In the genomic region with DNA sequence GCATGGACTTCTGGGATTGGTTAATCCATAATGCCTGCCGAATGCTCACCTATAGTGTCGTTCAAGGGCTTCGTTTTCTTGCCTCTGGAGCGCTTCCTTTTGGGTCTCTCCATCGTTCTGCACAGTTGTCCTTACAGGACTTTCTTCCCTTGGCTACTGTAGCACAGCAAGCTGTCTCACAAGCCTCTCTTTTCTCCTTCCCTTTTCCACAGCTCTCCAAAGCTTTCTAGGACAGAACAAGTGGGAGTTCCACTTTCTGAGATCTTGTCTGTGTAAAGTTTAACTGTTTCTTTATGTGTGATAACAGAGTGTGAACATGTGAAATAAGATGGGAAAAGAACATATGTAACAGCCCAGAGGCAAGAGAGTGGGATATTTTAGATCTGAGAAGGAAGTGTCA, we compare ENCODE assay signal across 13 mouse cellular contexts.
"Had no signal": no experiment of that assay in that cellular context is flagged by ENCODE, and none has a peak within 500 bp of the region (broad histone marks: within the 10 kb centered on the region; RNA-seq: fewer than 3 reads in every experiment).

No protein-coding gene starts in this region.

- H3K4me3 ChIP-seq: layer of hippocampus, adult 2 months; liver, embryonic 13.5 days had no signal

- H3K27ac ChIP-seq: kidney, postnatal 0 days; layer of hippocampus, adult 2 months; liver, embryonic 13.5 days had no signal

- DNase-seq: kidney, adult 2 months; kidney, postnatal 25 days; layer of hippocampus, adult 9-11 months; liver, embryonic 13.5 days; lung, adult 2 months; lung, postnatal 14 days; lung, postnatal 4 days; midbrain, embryonic 14.5 days; thymus, adult 2 months; thymus, postnatal 14 days; thymus, postnatal 4 days had no signal
